Mouse (Mus musculus): Measurements from ENCODE around the gene Trem2. TPM values are rescaled to one million over a fixed set of nuclear protein-coding genes. Genes with fewer than 3 reads are reported as not detected.

Gene Trem2
- total RNA-seq, 2 experiments from 2014 or later: 0.97 TPM; not detected in 1

Other genes starting within 250 kb of the Trem2 start
- not detected for gene 9830107B12Rik, start 200.1 kb upstream of the Trem2 start, total RNA-seq (2021)
- gene A530064D06Rik, start 179.1 kb upstream of the Trem2 start, total RNA-seq (2021): not detected
- not detected for gene Trem1, start 113.6 kb upstream of the Trem2 start, total RNA-seq (2021)
- not detected for gene Trem3, start 98.6 kb upstream of the Trem2 start, total RNA-seq (2021)
- gene Treml4, start 82.1 kb upstream of the Trem2 start, total RNA-seq (2021): not detected
- under 1 TPM in 1 of 2 experiments, not detected in 1; 0.12 TPM for gene Treml2, start 46.9 kb upstream of the Trem2 start, total RNA-seq (2021)
- gene B430306N03Rik, start 30.3 kb upstream of the Trem2 start, total RNA-seq (2021): under 1 TPM in 1 of 2 experiments, not detected in 1; 0.05 TPM
- gene Treml1, start 13.5 kb downstream of the Trem2 start, total RNA-seq (2021): under 1 TPM in 1 of 2 experiments, not detected in 1; 0.19 TPM
- 1 to 10 TPM; 5.4 to 7.3 TPM for gene Nfya, start 63.5 kb downstream of the Trem2 start, total RNA-seq (2021)
- gene Oard1, start 63.6 kb downstream of the Trem2 start, total RNA-seq (2021): 10 to 100 TPM; 12.3 to 17.4 TPM
- 100 to 1,000 TPM; 411 to 558 TPM for gene Apobec2, start 86.5 kb downstream of the Trem2 start, total RNA-seq (2021)
- gene Tspo2, start 105.1 kb downstream of the Trem2 start, total RNA-seq (2021): not detected
- not detected for gene Unc5cl, start 108.5 kb downstream of the Trem2 start, total RNA-seq (2021)

All from gastrocnemius, adult 18-20 months (tissue).